Mouse (Mus musculus) embryonic facial prominence, embryonic 12.5 days (tissue): ENCODE results near the gene Tm4sf5. TPM values are rescaled to one million over a fixed set of nuclear protein-coding genes. Genes with fewer than 3 reads are reported as not detected.
"Not testable (repeated sequence)": the region's sequence is repeated elsewhere in the genome, so short reads cannot be mapped to it uniquely, and the experiment has no call there.

ENCODE experiments used
- ATAC-seq: fragments of 200-750 bp; cut with Nextera tagmentation; 2 replicates; pipeline ENCODE4 v1.8.0; 2017; ENCODE audit not compliant: insufficient number of reproducible peaks, insufficient read depth, low FRiP score, low TSS enrichment
- H3K27ac ChIP-seq: fragments of 300-500 bp; sonication (generic); 2 replicates; pipeline ENCODE4 v1.5.1; 2016; ENCODE audit warnings: mild to moderate bottlenecking
- H3K27me3 ChIP-seq: fragments of 300-500 bp; sonication (generic); 2 replicates; pipeline ENCODE4 v1.6.1; 2016; ENCODE audit warnings: mild to moderate bottlenecking, moderate library complexity
- H3K36me3 ChIP-seq: fragments of 300-500 bp; sonication (generic); 2 replicates; pipeline ENCODE4 v1.6.1; 2016; ENCODE audit warnings: mild to moderate bottlenecking
- H3K4me1 ChIP-seq: fragments of 300-500 bp; sonication (generic); 2 replicates; pipeline ENCODE4 v1.6.1; 2016
- H3K4me2 ChIP-seq: fragments of 300-500 bp; sonication (generic); replicated peaks from 2 replicates; pipeline ENCODE4 v1.6.1; 2016; ENCODE audit warnings: mild to moderate bottlenecking, moderate library complexity
- H3K4me3 ChIP-seq: fragments of 300-500 bp; sonication (generic); 2 replicates; pipeline ENCODE4 v1.5.1; 2016; ENCODE audit warnings: mild to moderate bottlenecking
- H3K9ac ChIP-seq: fragments of 300-500 bp; sonication (generic); 2 replicates; pipeline ENCODE4 v1.6.1; 2016; ENCODE audit warnings: mild to moderate bottlenecking, moderate library complexity
- H3K9me3 ChIP-seq: fragments of 300-500 bp; sonication (generic); 2 replicates; pipeline ENCODE4 v1.6.1; 2016; ENCODE audit warnings: mild to moderate bottlenecking, moderate library complexity
- WGBS: fragments of 180-500 bp; shearing (Covaris S2); methylation state at CpG from one replicate; pipeline ENCODE4 v1.1.7; 2016; 5-methylcytosine and 5-hydroxymethylcytosine counted together
- polyA plus RNA-seq: library from polyadenylated mRNA; unstranded; fragments of >200 nt; fragmentation: Nextera tagmentation; extraction: Ambion mirVana; gene quantifications from 2 replicates; pipeline ENCODE4 v1.2.1, GENCODE M21; 2016

Gene Tm4sf5
- polyA plus RNA-seq, 1 experiment from 2014 or later: 0.32 TPM

DNA sequence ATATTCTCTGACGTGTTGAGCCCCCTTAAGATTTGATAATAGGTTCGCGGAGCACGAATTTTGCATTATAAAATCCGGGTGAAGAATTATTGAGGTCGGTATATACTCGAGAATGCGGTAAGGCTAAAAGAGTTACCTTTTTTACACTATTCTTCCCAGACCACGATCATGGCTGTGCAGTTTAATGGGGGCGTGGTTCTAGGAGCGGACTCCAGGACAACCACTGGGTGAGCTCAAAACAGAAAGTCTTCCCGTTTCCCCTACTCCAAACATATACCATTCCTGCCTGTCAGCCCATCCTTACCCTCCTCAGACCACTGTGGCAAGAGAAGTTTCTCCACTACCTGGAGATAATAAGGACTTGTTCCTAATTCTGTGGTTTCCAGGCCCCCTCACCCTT, 20.7 kb downstream of the Tm4sf5 start:
- H3K9ac ChIP-seq: peak overlapping the region; percentile 81
- H3K4me2 ChIP-seq: peak overlapping the region; percentile 76
- H3K9me3 ChIP-seq: no peaks in the 10 kb centered on the region
- H3K36me3 ChIP-seq: peaks cover 34% of the 10 kb centered on the region
- 4% methylated on average over 12 of the region's 12 CpGs for WGBS
- H3K27me3 ChIP-seq: no peaks in the 10 kb centered on the region
- H3K27ac ChIP-seq: 0 out of 2 replicates have a peak overlapping the region, but pooled peaks have one; percentile 50
- 0 out of 2 replicates have a peak, but pooled peaks have one; percentile 31 for ATAC-seq
- peak overlapping the region; percentile 63 for H3K4me3 ChIP-seq
- peaks cover 8% of the 10 kb centered on the region for H3K4me1 ChIP-seq

DNA sequence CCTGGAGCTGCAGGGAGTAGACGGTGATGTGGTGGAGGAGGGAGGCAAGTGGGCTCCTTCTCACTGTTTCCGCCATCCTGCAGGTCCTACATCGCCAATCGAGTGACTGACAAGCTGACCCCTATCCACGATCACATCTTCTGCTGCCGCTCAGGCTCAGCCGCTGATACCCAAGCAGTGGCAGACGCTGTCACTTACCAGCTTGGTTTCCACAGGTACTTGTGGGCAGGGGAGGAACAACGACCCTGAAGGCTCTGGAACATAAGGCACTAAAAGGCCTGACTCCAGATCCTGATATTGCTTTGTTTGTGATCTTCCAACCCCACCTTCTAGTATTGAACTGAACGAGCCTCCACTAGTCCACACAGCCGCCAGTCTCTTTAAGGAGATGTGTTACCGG, 21.2 kb downstream of the Tm4sf5 start:
- no peaks in the 10 kb centered on the region for H3K27me3 ChIP-seq
- H3K36me3 ChIP-seq: peaks cover 34% of the 10 kb centered on the region
- 87% methylated on average over 12 of the region's 12 CpGs for WGBS
- H3K4me2 ChIP-seq: peak overlapping the region; percentile 76
- H3K9ac ChIP-seq: peak overlapping the region; percentile 81
- H3K9me3 ChIP-seq: no peaks in the 10 kb centered on the region
- H3K27ac ChIP-seq: no peak overlapping the region
- peaks cover 8% of the 10 kb centered on the region for H3K4me1 ChIP-seq
- ATAC-seq: no peak
- peak overlapping the region; percentile 63 for H3K4me3 ChIP-seq

DNA sequence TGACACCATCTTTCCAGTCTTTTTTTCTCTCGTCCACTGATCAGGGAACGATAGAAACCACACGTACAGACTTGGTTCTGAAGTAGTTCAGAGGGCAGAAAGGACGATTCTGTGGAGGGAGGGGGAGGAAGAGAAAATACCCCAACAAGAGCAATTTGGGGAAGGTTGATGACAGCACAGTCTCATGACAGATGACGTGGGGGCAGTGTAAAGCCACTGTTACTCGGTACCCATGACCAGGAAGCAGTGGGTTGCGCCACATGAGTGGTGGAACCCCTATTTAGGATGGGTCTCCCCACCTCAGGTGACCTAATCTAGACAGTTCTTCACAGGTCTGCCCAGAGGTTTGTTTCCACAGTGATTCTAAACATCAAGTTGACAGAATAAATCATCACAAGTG, 23.6 kb downstream of the Tm4sf5 start:
- H3K27ac ChIP-seq: no peak overlapping the region
- 87% methylated on average over 7 of the region's 7 CpGs for WGBS
- H3K4me1 ChIP-seq: peaks cover 8% of the 10 kb centered on the region
- no peak for ATAC-seq
- no peaks in the 10 kb centered on the region for H3K27me3 ChIP-seq
- H3K9me3 ChIP-seq: no peaks in the 10 kb centered on the region
- H3K9ac ChIP-seq: no peak overlapping the region
- no peak overlapping the region for H3K4me3 ChIP-seq
- peaks cover 34% of the 10 kb centered on the region for H3K36me3 ChIP-seq
- H3K4me2 ChIP-seq: no peak overlapping the region

DNA sequence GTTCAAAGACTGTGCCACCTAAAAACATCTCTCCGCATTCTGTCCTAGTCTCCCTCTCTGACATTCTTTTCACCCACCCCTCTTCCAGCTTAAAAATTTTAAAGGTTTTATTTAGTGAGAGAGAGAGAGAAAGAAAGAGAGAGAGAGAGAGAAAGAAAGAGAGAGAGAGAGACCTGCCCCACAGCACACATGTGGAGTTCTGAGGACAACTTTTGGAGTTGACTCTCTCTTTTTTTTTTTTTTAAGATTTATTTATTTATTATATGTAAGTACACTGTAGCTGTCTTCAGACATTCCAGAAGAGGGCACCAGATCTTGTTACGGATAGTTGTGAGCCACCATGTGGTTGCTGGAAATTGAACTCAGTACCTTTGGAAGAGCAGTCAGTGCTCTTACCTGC, 26.0 kb downstream of the Tm4sf5 start:
- WGBS: 84% methylated on average over 2 of the region's 2 CpGs
- peaks cover 32% of the 10 kb centered on the region for H3K36me3 ChIP-seq
- H3K27ac ChIP-seq, H3K4me2 ChIP-seq, H3K4me3 ChIP-seq, H3K4me1 ChIP-seq, H3K27me3 ChIP-seq, H3K9me3 ChIP-seq, H3K9ac ChIP-seq, ATAC-seq: not testable (repeated sequence)

DNA sequence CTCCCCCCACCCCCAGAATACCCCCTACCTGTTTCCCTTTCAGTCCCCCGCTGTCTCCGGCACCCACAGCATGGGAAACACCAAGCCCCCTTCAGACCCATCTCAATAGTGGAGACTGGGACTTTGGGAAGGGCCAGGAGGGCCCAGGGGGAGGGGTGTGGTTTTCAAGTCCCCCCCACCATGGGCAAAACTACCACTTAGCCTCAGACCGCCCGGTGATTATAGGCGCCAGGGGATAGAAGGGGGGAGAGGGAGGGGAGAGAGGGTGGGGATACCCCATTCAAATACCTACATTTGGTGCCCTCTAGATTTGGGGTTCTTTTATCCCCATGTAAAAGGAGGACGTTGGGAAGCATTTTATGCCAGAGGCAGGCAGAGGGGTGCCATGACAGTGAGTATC, 27.8 kb downstream of the Tm4sf5 start, which contains the start of gene Gm40193:
Gm40193 (minus strand) TSS at position 101 of the 400 bp plus-strand sequence.
- Histone ChIP-seq H3K4me2 (no peak within 1 kb of the TSS), H3K4me3 (no peak within 1 kb of the TSS), H3K4me1 (no peaks in the 10 kb centered on the region), H3K9ac (no peak within 1 kb of the TSS), H3K9me3 (no peaks in the 10 kb centered on the region), H3K27me3 (no peaks in the 10 kb centered on the region), H3K36me3 (peaks cover 14% of the 10 kb centered on the region), H3K27ac (no peak within 1 kb of the TSS)
- 72% methylated on average over 6 of the region's 6 CpGs for WGBS
- ATAC-seq: no peak

DNA sequence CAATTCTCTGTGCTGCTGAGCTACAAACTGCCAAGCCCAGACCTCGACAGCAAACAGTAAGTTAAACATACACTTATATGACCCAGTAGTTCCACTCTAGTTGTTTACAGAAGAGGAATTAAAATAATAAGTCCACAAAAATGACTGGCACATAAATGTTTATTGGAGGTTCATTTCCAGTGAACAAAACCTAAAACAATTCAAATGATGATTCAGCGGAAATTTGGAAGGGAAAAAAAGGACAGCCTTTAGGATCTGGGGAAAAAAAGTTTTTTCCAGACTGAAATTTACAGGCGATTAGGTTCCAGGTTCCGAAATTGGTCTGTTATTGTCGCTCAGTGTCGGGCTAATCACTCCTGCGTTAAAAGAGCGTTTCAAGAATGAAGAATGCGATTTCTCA, 34.4 kb downstream of the Tm4sf5 start:
- H3K27me3 ChIP-seq: peaks cover 24% of the 10 kb centered on the region

DNA sequence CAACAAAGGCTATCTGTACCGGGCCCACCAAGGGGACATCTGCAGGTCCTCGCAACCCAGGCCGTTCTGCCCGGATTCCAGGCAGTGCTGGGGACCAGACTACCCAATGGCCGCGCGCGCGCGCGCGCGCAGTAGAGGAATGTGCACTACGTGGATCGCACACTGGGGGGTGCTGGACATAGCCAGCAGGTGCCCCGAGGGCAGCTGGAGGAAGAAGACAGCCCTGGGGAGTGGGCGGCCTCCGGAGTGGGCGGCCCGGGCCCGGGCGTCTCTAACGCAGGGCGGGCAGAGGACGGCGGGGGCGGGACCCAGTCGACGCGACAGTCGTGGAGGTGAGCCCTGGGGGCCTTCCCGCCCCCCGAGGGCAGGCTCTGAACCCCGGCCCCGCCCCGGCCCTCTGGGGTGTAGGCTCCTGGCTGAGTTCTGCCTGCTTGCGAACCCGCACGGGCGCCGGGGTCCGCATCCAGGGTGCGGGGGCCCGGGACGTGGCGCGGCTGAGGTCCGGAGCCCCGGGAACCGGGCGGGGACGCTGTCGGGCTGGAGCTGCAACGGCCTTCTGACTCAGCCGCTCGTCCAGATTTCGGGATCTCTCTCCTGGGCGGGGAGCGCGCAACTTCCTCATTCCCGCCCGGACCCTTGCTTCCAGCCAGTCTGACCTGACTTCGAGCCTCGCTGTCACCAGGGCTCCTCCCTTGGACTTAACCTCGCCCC, 35.0 kb downstream of the Tm4sf5 start, which contains the start of gene Pld2:
Pld2 (plus strand) TSS at position 188 of the 711 bp plus-strand sequence.
- H3K4me3 ChIP-seq: peak within 1 kb of the TSS; percentile 64
- H3K27ac ChIP-seq: no peak within 1 kb of the TSS; the same call in 1 of the 2 replicates
- WGBS: under 1% methylated on average over 60 of the region's 65 CpGs
- H3K27me3 ChIP-seq: peaks cover 24% of the 10 kb centered on the region
- no peaks in the 10 kb centered on the region for H3K9me3 ChIP-seq
- ATAC-seq: peak; percentile 85
- H3K4me1 ChIP-seq: no peaks in the 10 kb centered on the region
- peak within 1 kb of the TSS; percentile 66 for H3K9ac ChIP-seq
- H3K36me3 ChIP-seq: no peaks in the 10 kb centered on the region
- peak within 1 kb of the TSS; percentile 91 for H3K4me2 ChIP-seq

More for the DNA sequence above, 34.4 kb downstream of the Tm4sf5 start:
- Histone ChIP-seq H3K4me3 (peak overlapping the region; percentile 64), H3K36me3 (no peaks in the 10 kb centered on the region), H3K9me3 (no peaks in the 10 kb centered on the region), H3K4me1 (no peaks in the 10 kb centered on the region), H3K4me2 (peak overlapping the region; percentile 91), H3K27ac (no peak overlapping the region), H3K9ac (peak overlapping the region; percentile 66)
- ATAC-seq: no peak
- WGBS: 19% methylated on average over 9 of the region's 9 CpGs

DNA sequence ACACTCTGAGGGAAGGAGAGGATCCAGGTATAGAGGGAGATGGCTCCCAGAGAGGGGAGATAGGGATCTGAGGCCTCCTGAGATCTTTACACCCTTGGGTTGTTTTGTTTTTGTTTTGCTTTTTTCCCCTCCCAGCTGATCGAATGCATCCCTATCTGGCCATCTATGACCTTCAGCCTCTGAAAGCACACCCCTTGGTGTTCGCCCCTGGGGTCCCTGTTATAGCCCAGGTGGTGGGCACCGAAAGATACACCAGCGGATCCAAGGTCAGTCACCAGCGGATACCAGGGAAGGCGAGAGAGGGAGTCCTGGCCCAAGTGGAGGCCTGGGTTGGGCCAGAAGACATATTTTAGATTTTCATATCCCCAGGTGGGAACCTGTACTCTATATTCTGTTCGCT, 35.9 kb downstream of the Tm4sf5 start:
- WGBS: 87% methylated on average over 7 of the region's 7 CpGs
- no peak for ATAC-seq
- Histone ChIP-seq H3K9me3 (no peaks in the 10 kb centered on the region), H3K4me3 (no peak overlapping the region), H3K4me2 (peak overlapping the region; percentile 91), H3K36me3 (no peaks in the 10 kb centered on the region), H3K27me3 (peaks cover 24% of the 10 kb centered on the region), H3K9ac (no peak overlapping the region), H3K27ac (no peak overlapping the region), H3K4me1 (no peaks in the 10 kb centered on the region)

DNA sequence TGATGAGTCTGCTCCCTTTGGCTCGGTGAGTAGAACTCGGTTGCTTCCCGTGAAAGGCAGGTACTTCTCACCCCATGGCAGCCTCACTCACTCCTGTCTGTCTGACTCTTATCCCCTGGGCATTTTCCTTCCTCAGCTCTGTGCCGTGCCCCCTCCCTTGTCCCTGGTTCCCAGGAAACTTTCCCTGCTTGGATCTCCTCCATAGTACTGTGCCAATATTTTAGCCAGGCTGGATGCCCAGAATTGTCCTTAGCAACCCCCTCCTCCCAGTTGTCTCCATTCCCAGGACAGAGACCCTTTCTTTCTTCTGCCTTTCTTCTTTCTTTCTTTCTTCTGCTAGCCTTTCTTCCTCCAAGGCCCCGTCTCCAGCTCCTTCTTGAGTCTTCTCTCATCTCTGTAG, 36.4 kb downstream of the Tm4sf5 start:
- Histone ChIP-seq H3K4me2 (no peak overlapping the region), H3K4me1 (no peaks in the 10 kb centered on the region), H3K4me3 (no peak overlapping the region), H3K9me3 (no peaks in the 10 kb centered on the region), H3K27ac (no peak overlapping the region), H3K27me3 (peaks cover 24% of the 10 kb centered on the region), H3K9ac (no peak overlapping the region), H3K36me3 (no peaks in the 10 kb centered on the region)
- WGBS: 67% methylated on average over 5 of the region's 5 CpGs
- ATAC-seq: no peak

DNA sequence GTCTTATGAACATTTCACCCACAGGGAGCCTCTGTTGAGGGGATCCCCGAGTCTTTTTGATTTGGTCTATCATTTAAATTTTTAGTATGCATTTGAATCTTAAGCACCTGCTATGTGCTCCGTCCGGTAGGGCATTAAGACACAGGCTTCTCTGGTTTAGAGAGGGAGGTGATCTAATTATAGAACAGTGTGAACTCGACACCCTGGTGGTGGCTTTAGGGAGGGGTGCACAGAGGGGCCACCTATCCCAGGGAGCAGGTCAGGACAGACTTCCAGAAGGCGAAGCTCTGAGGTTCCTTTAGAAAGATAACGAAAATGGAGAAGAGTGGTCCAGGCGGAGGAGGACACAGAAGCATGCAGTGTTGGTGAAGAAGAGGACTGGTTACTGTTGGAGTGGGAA, 39.5 kb downstream of the Tm4sf5 start:
- no peak overlapping the region for H3K27ac ChIP-seq
- WGBS: 62% methylated on average over 7 of the region's 7 CpGs
- no peak for ATAC-seq

DNA sequence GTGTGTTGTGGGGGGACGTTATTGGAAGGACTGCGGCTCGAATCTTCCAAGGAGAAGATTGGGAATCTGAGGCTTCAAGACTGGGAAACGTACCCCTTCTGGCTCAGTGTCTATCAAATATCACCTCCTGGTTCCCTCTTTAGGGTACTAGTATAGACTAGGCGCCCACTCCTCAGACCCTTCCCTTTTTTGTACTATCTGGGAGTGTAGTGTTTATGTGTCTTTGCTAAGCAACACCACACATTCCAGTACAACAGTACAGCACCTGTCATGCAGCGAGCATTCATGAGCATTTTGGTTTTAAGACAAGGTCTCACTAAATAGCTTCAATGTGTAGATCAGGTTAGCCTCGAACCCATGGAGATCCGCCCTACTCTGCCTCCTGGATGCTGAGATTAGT, 46.5 kb downstream of the Tm4sf5 start:
- no peak overlapping the region for H3K4me2 ChIP-seq
- H3K36me3 ChIP-seq: no peaks in the 10 kb centered on the region
- 80% methylated on average over 8 of the region's 8 CpGs for WGBS
- H3K27ac ChIP-seq: no peak overlapping the region
- no peaks in the 10 kb centered on the region for H3K9me3 ChIP-seq
- H3K9ac ChIP-seq: no peak overlapping the region
- no peaks in the 10 kb centered on the region for H3K27me3 ChIP-seq
- peaks cover 6% of the 10 kb centered on the region; the same call in 1 of the 2 replicates for H3K4me1 ChIP-seq
- ATAC-seq: no peak
- H3K4me3 ChIP-seq: no peak overlapping the region

More for the DNA sequence above, 39.5 kb downstream of the Tm4sf5 start:
- H3K4me3 ChIP-seq: no peak overlapping the region
- H3K4me1 ChIP-seq: no peaks in the 10 kb centered on the region
- no peaks in the 10 kb centered on the region for H3K9me3 ChIP-seq
- no peak overlapping the region for H3K4me2 ChIP-seq
- H3K36me3 ChIP-seq: no peaks in the 10 kb centered on the region
- H3K9ac ChIP-seq: no peak overlapping the region
- H3K27me3 ChIP-seq: peaks cover 21% of the 10 kb centered on the region

DNA sequence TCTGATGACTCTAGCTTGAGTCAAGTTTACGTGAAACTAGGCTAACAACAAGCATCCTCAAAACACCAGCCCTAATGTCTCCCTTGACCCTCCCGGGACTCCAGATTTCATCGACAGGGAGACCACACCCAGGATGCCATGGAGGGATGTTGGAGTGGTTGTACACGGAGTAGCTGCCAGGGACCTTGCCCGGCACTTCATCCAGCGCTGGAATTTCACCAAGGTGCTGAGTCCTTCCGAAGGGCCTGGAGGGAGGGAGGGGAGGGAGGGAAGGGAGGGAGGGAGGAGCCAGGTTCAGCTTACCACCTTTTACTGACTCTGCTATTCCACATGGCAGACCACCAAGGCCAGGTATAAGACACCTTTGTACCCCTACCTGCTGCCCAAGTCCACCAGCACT, 48.9 kb downstream of the Tm4sf5 start:
- no peak for ATAC-seq
- no peaks in the 10 kb centered on the region for H3K36me3 ChIP-seq
- H3K4me2 ChIP-seq: no peak overlapping the region
- no peak overlapping the region for H3K4me3 ChIP-seq
- 22% methylated on average over 7 of the region's 7 CpGs for WGBS
- peaks cover 6% of the 10 kb centered on the region; the same call in 1 of the 2 replicates for H3K4me1 ChIP-seq
- H3K27ac ChIP-seq: no peak overlapping the region
- H3K27me3 ChIP-seq: no peaks in the 10 kb centered on the region
- no peak overlapping the region for H3K9ac ChIP-seq
- no peaks in the 10 kb centered on the region for H3K9me3 ChIP-seq
